Mouse (Mus musculus) megakaryocyte, embryonic 14.5 days (primary cell): Measurements from ENCODE around the gene Rps6kc1.

Source experiments
- FLI1 ChIP-seq: IDR thresholded peaks from 2 replicates; pipeline ENCODE4 v1.6.1; 2012; ENCODE audit warnings: low read length, inconsistent platforms, mixed read lengths
- GATA1 ChIP-seq: IDR thresholded peaks from 3 replicates; pipeline ENCODE4 v1.6.1; 2012; ENCODE audit warnings: mixed read lengths, low read length, inconsistent platforms, borderline replicate concordance

GRCm38 (mm10) chr1:190901082-190901481, 10.5 kb downstream of the Rps6kc1 start:
- TF ChIP-seq FLI1: no peak
- no peak for TF ChIP-seq GATA1
